Mouse (Mus musculus) neural tube, embryonic 12.5 days (tissue): Measurements from ENCODE around the gene Abca2. TPM values are rescaled to one million over a fixed set of nuclear protein-coding genes. Genes with fewer than 3 reads are reported as not detected.

Experiments
- ATAC-seq: fragments of 200-750 bp; cut with Nextera tagmentation; 2 replicates; pipeline ENCODE4 v1.8.0; 2017; ENCODE audit warnings: low read depth, mild to moderate bottlenecking, moderate TSS enrichment, moderate library complexity; ENCODE audit not compliant: low FRiP score
- H3K27ac ChIP-seq: fragments of 300-500 bp; sonication (generic); 2 replicates; pipeline ENCODE4 v1.5.1; 2016
- H3K27me3 ChIP-seq: fragments of 300-500 bp; sonication (generic); replicated peaks from 2 replicates; pipeline ENCODE4 v1.6.1; 2016; ENCODE audit warnings: mild to moderate bottlenecking
- H3K36me3 ChIP-seq: fragments of 300-500 bp; sonication (generic); 2 replicates; pipeline ENCODE4 v1.6.1; 2016; ENCODE audit warnings: mild to moderate bottlenecking
- H3K4me1 ChIP-seq: fragments of 300-500 bp; sonication (generic); 2 replicates; pipeline ENCODE4 v1.6.1; 2016
- H3K4me2 ChIP-seq: fragments of 300-500 bp; sonication (generic); replicated peaks from 2 replicates; pipeline ENCODE4 v1.6.1; 2016; ENCODE audit warnings: mild to moderate bottlenecking
- H3K4me3 ChIP-seq: fragments of 300-500 bp; sonication (generic); 2 replicates; pipeline ENCODE4 v1.5.1; 2016
- H3K9ac ChIP-seq: fragments of 300-500 bp; sonication (generic); 2 replicates; pipeline ENCODE4 v1.6.1; 2016; ENCODE audit warnings: mild to moderate bottlenecking
- H3K9me3 ChIP-seq: fragments of 300-500 bp; sonication (generic); 2 replicates; pipeline ENCODE4 v1.6.1; 2016; ENCODE audit warnings: mild to moderate bottlenecking
- WGBS: fragments of 180-500 bp; shearing (Covaris S2); methylation state at CpG from one replicate; pipeline ENCODE4 v1.1.7; 2016; 5-methylcytosine and 5-hydroxymethylcytosine counted together
- polyA plus RNA-seq: library from polyadenylated mRNA; unstranded; fragments of >200 nt; fragmentation: Nextera tagmentation; extraction: Ambion mirVana; gene quantifications from 2 replicates; pipeline ENCODE4 v1.2.1, GENCODE M21; 2016

Gene Abca2
- polyA plus RNA-seq, 1 experiment from 2014 or later = 10.2 TPM

- Histone ChIP-seq H3K36me3 (no peaks in the 10 kb centered on the region), H3K9ac (no peak overlapping the region), H3K9me3 (no peaks in the 10 kb centered on the region), H3K27me3 (no peaks in the 10 kb centered on the region), H3K4me3 (no peak overlapping the region), H3K27ac (no peak overlapping the region), H3K4me2 (no peak overlapping the region), H3K4me1 (peaks cover 7% of the 10 kb centered on the region; the same call in 1 of the 2 replicates)
- 0 out of 2 replicates have a peak, but pooled peaks have one; percentile 44 for ATAC-seq
- 72% methylated on average over 10 of the region's 10 CpGs for WGBS
These were observed 40.7 kb downstream of the Abca2 start for GRCm38 (mm10) chr2:25468962-25469915.

GRCm38 (mm10) chr2:25469969-25470368 is 41.5 kb downstream of the Abca2 start, which contains the start of gene Ptgds:
Gene Ptgds (minus strand): TSS chr2:25470046.
- no peak within 1 kb of the TSS for H3K9ac ChIP-seq
- 55% methylated on average over 6 of the region's 6 CpGs for WGBS
- no peak within 1 kb of the TSS for H3K27ac ChIP-seq
- H3K4me2 ChIP-seq = no peak within 1 kb of the TSS
- no peaks in the 10 kb centered on the region for H3K9me3 ChIP-seq
- no peaks in the 10 kb centered on the region for H3K27me3 ChIP-seq
- ATAC-seq = no peak
- H3K36me3 ChIP-seq = no peaks in the 10 kb centered on the region
- no peak within 1 kb of the TSS for H3K4me3 ChIP-seq
- H3K4me1 ChIP-seq = peaks cover 7% of the 10 kb centered on the region; the same call in 1 of the 2 replicates

GRCm38 (mm10) chr2:25472550-25472949 is 44.0 kb downstream of the Abca2 start:
- Histone ChIP-seq H3K27me3 (no peaks in the 10 kb centered on the region; the same call in 1 of the 2 replicates), H3K4me3 (no peak overlapping the region), H3K27ac (no peak overlapping the region), H3K4me1 (peaks cover 7% of the 10 kb centered on the region; the same call in 1 of the 2 replicates), H3K9ac (no peak overlapping the region), H3K9me3 (no peaks in the 10 kb centered on the region), H3K36me3 (no peaks in the 10 kb centered on the region), H3K4me2 (no peak overlapping the region)
- ATAC-seq = no peak
- 68% methylated on average over 2 of the region's 2 CpGs for WGBS

- Histone ChIP-seq H3K4me1 (no peaks in the 10 kb centered on the region), H3K9ac (no peak overlapping the region), H3K4me3 (no peak overlapping the region), H3K4me2 (no peak overlapping the region), H3K27ac (no peak overlapping the region), H3K36me3 (no peaks in the 10 kb centered on the region), H3K9me3 (no peaks in the 10 kb centered on the region), H3K27me3 (no peaks in the 10 kb centered on the region; the same call in 1 of the 2 replicates)
- 89% methylated on average over 8 of the region's 8 CpGs for WGBS
- no peak for ATAC-seq
These were observed 49.0 kb downstream of the Abca2 start for GRCm38 (mm10) chr2:25477541-25477940.

GRCm38 (mm10) chr2:25477967-25478675 is 49.6 kb downstream of the Abca2 start:
- no peak for ATAC-seq
- WGBS = 91% methylated on average over 3 of the region's 3 CpGs
- Histone ChIP-seq H3K4me1 (no peaks in the 10 kb centered on the region), H3K4me3 (no peak overlapping the region), H3K9me3 (no peaks in the 10 kb centered on the region), H3K4me2 (no peak overlapping the region), H3K36me3 (no peaks in the 10 kb centered on the region), H3K9ac (no peak overlapping the region), H3K27ac (no peak overlapping the region), H3K27me3 (no peaks in the 10 kb centered on the region; the same call in 1 of the 2 replicates)

DNA sequence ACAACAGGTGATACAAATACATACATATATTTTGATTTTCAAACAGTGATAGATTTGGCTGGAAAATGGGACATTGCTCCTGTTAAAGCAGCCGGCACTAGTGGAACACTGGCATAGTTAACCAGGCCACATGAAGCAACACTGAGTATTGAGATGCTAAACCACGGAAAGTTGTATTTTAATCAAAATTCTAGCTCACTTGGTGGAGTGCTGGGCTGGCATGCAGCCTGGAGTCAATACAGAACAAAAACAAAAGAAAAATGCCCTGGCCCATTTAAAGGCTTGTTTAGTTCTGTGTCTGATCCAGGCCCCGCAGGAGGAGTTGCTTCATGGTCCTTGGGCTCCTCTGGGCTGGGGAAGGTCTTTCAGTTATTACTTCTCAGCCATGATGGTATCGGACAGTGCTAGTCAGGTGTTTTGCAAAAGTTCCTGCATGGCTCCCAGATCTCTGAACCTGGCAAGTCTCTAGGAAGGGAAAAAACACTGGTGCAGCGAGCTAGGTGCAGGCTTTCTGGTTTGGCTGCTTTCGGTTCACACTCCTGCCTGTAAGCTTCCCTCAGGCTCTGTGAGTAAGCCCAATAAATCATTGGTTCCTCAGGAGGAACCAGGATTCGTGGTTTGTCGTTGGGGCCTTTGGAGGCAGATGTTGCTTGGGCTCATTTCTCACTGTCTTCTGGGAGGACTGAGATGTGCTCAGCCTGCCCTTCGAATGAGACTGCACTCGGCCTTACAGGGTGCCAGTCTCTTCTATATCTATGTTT is 51.2 kb downstream of the Abca2 start:
- Histone ChIP-seq H3K9ac (no peak overlapping the region), H3K27ac (no peak overlapping the region), H3K4me2 (no peak overlapping the region), H3K27me3 (no peaks in the 10 kb centered on the region; the same call in 1 of the 2 replicates), H3K4me3 (no peak overlapping the region), H3K4me1 (no peaks in the 10 kb centered on the region), H3K36me3 (no peaks in the 10 kb centered on the region), H3K9me3 (no peaks in the 10 kb centered on the region)
- no peak for ATAC-seq
- 73% methylated on average over 10 of the region's 10 CpGs for WGBS

DNA sequence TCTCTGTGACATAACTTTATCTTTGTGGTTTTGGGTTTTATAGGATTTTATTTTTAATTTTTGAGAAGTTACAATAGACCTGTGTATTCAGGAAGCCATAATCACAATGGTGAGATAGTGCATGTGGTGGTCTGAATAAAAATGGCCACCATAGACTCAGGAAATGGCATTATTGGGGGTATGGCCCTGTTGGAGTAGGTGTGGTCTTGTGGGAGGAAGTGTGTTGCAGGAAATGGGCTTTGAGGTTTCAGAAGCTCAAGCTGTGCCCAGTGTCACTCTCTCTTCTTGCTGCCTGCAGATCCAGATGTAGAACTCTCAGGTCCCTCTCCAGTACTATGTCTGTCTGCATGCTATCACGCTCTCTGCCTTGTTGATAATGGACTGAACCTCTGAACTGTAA is 52.0 kb downstream of the Abca2 start:
- Histone ChIP-seq H3K4me1 (no peaks in the 10 kb centered on the region), H3K4me2 (no peak overlapping the region), H3K4me3 (no peak overlapping the region), H3K27ac (no peak overlapping the region), H3K27me3 (no peaks in the 10 kb centered on the region; the same call in 1 of the 2 replicates), H3K9me3 (no peaks in the 10 kb centered on the region), H3K36me3 (no peaks in the 10 kb centered on the region), H3K9ac (no peak overlapping the region)
- ATAC-seq = no peak
- 100% methylated on average over 1 of the region's 1 CpGs for WGBS

GRCm38 (mm10) chr2:25482969-25483368 is 54.5 kb downstream of the Abca2 start:
- Histone ChIP-seq H3K4me1 (no peaks in the 10 kb centered on the region), H3K9ac (no peak overlapping the region), H3K9me3 (no peaks in the 10 kb centered on the region), H3K27ac (no peak overlapping the region), H3K36me3 (no peaks in the 10 kb centered on the region), H3K4me3 (no peak overlapping the region), H3K4me2 (no peak overlapping the region), H3K27me3 (no peaks in the 10 kb centered on the region)
- 28% methylated on average over 7 of the region's 7 CpGs for WGBS
- ATAC-seq = no peak

- ATAC-seq = no peak
- Histone ChIP-seq H3K4me1 (no peaks in the 10 kb centered on the region), H3K9me3 (no peaks in the 10 kb centered on the region), H3K36me3 (no peaks in the 10 kb centered on the region), H3K4me3 (no peak overlapping the region), H3K27ac (no peak overlapping the region), H3K27me3 (no peaks in the 10 kb centered on the region), H3K9ac (no peak overlapping the region), H3K4me2 (no peak overlapping the region)
- WGBS = 73% methylated on average over 11 of the region's 11 CpGs
These were observed 56.6 kb downstream of the Abca2 start for GRCm38 (mm10) chr2:25484901-25485647.

DNA sequence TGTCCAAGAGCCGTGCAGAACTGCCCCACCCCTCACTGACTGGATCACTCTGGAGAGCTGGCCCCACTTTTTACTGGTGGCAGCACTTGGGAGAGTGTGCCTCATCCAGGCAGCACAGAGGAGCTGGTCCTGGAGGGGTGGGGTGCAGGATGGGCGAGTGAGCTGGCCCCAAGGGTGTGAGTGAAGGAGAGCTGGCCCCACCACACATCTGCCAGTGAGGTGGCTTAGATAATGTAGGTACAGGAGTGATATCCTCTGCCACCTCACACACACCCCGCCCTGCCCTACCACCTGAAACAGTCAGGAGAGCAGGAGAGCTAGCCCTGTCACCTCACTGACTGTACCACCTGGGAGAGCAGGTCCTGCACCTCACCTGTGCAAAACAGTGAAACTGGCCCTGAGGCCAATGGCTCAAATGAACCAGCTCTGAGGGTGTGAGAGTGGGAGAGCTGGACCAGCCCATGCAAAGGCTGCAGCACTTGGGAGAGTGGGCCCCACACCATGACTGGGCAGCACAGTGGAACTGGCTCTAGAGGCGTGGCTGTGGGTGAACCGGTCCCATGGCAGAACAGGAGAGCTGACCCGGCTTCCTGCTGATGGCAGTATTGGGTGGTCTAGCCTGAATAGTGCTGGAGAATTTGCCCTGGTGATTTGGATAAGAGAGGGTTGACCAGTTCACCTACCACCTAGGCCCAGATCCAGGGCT is 59.6 kb downstream of the Abca2 start:
- Histone ChIP-seq H3K9ac (no peak overlapping the region), H3K36me3 (no peaks in the 10 kb centered on the region), H3K27me3 (no peaks in the 10 kb centered on the region), H3K4me3 (no peak overlapping the region), H3K9me3 (no peaks in the 10 kb centered on the region), H3K27ac (no peak overlapping the region), H3K4me1 (no peaks in the 10 kb centered on the region), H3K4me2 (no peak overlapping the region)
- ATAC-seq = no peak
- 77% methylated on average over 6 of the region's 6 CpGs for WGBS

- 81% methylated on average over 7 of the region's 7 CpGs for WGBS
- Histone ChIP-seq H3K4me3 (no peak overlapping the region), H3K4me1 (no peaks in the 10 kb centered on the region), H3K27me3 (no peaks in the 10 kb centered on the region), H3K9ac (no peak overlapping the region), H3K9me3 (no peaks in the 10 kb centered on the region), H3K27ac (no peak overlapping the region), H3K36me3 (no peaks in the 10 kb centered on the region), H3K4me2 (no peak overlapping the region)
- no peak for ATAC-seq
These were observed 60.2 kb downstream of the Abca2 start for GRCm38 (mm10) chr2:25488671-25489068.
